Mouse (Mus musculus): ENCODE measurements around the gene Kcnc3. TPM values are rescaled to one million over a fixed set of nuclear protein-coding genes. Genes with fewer than 3 reads are reported as not detected.

Gene Kcnc3
- polyA plus RNA-seq (2017; shearing (Covaris generic)), result not detected

GRCm38 (mm10) chr7:44590402-44591347 is at the start of gene Kcnc3:
Gene Kcnc3 (plus strand): TSS chr7:44590664.

GRCm38 (mm10) chr7:44548497-44549087 is 41.9 kb upstream of the Kcnc3 start, which contains the start of gene Pold1:
Gene Pold1 (minus strand): TSS chr7:44548849.

GRCm38 (mm10) chr7:44553826-44554225 is 36.6 kb upstream of the Kcnc3 start, which contains the start of gene Nr1h2:
Gene Nr1h2 (minus strand): TSS chr7:44553951.

DNA sequence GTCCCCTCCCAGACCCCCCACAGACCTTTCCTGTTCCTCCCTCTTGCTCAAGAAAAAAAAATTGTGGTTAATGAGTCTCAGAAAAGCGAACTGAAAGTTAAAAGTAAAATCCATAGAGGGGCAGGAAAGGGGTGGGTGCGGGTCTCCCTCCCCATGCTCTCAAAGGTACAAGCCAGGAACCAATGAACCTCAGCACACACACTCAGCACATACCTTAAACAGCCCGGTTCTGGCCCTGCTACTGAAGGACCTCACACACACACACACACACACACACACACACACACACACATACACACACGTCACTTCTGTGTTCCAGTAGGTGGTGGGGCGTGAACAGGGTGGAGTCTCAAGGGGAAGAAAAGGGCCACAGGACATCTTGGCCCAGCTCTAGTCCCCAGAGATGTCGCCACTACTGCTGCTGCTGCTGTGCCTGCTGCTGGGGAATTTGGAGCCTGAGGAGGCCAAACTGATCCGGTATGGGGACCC is 18.2 kb upstream of the Kcnc3 start, which contains the start of gene Napsa:
TSS of gene Napsa (plus strand) at position 168 of the 489 bp plus-strand sequence.

Other genes with a start within 250 kb of the Kcnc3 start
- 0.10 TPM for gene Syt3, start 206.6 kb upstream of the Kcnc3 start, polyA plus RNA-seq (2017; shearing (Covaris generic))
- 0.38 TPM for gene 1700008O03Rik, start 204.8 kb upstream of the Kcnc3 start, polyA plus RNA-seq (2017; shearing (Covaris generic))
- not detected for gene Lrrc4b, start 161.6 kb upstream of the Kcnc3 start, polyA plus RNA-seq (2017; shearing (Covaris generic))
- not detected for gene Aspdh, start 125.3 kb upstream of the Kcnc3 start, polyA plus RNA-seq (2017; shearing (Covaris generic))
- 120 TPM for gene Josd2, start 122.7 kb upstream of the Kcnc3 start, polyA plus RNA-seq (2017; shearing (Covaris generic))
- 132 TPM for gene Emc10, start 94.1 kb upstream of the Kcnc3 start, polyA plus RNA-seq (2017; shearing (Covaris generic))
- gene Fam71e1, start 94.1 kb upstream of the Kcnc3 start, polyA plus RNA-seq (2017; shearing (Covaris generic)), result 3.8 TPM
- not detected for gene Mybpc2, start 66.0 kb upstream of the Kcnc3 start, polyA plus RNA-seq (2017; shearing (Covaris generic))
- 1.3 TPM for gene Spib, start 58.6 kb upstream of the Kcnc3 start, polyA plus RNA-seq (2017; shearing (Covaris generic))
- gene Pold1, start 41.8 kb upstream of the Kcnc3 start, polyA plus RNA-seq (2017; shearing (Covaris generic)), result 64.9 TPM
- 141 TPM for gene Nr1h2, start 36.7 kb upstream of the Kcnc3 start, polyA plus RNA-seq (2017; shearing (Covaris generic))
- gene Napsa, start 18.3 kb upstream of the Kcnc3 start, polyA plus RNA-seq (2017; shearing (Covaris generic)), result 1.6 TPM
- not detected for gene Myh14, start 80.2 kb downstream of the Kcnc3 start, polyA plus RNA-seq (2017; shearing (Covaris generic))
- not detected for gene Izumo2, start 118.1 kb downstream of the Kcnc3 start, polyA plus RNA-seq (2017; shearing (Covaris generic))
- gene Vrk3, start 157.7 kb downstream of the Kcnc3 start, polyA plus RNA-seq (2017; shearing (Covaris generic)), result 112 TPM
- gene Zfp473, start 160.4 kb downstream of the Kcnc3 start, polyA plus RNA-seq (2017; shearing (Covaris generic)), result 0.57 TPM
- 58.7 TPM for gene Nup62, start 225.4 kb downstream of the Kcnc3 start, polyA plus RNA-seq (2017; shearing (Covaris generic))
- gene Il4i1, start 225.7 kb downstream of the Kcnc3 start, polyA plus RNA-seq (2017; shearing (Covaris generic)), result 2.0 TPM
- 0.36 TPM for gene Atf5, start 226.0 kb downstream of the Kcnc3 start, polyA plus RNA-seq (2017; shearing (Covaris generic))

Data from CD4-positive, CD25-positive, alpha-beta regulatory T cell, adult 9 weeks (primary cell).